Mouse (Mus musculus) spleen, postnatal 36 days (tissue): ENCODE results near the gene Nisch.

Source experiments
- DNase-seq, 2 experiments: peaks; one replicate each; pipeline ENCODE4 v3.0.0; 2022; ENCODE audit warnings: low spot score in 2 of 2, mixed read lengths in 1 of 2

The Nisch gene

DNA sequence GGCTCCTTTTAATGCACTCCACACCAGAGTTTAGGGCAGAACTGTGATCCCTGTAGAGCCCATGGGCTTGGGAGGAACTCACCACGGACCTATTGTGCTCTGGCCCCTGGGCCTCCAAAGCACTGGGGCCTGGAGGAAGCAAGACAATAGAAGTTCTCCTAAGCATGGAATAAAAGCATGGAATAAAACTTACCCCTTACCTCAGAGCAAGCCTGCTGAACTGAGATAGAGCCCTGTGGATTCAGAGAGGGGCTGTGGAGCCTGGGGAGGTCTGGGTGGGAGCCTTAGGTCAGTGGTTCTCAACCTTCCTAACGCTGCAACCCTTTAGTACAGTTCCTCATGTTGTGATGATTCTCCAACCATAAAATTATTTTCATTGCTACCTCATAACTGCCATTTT is at the start of gene Nisch:
TSS of gene Nisch (minus strand) at position 101 of the 400 bp plus-strand sequence.
- DNase-seq, result no peak

- DNase-seq, result no peak
Measured at GRCm38 (mm10) chr14:31260932-31261331, 44.2 kb upstream of the Nisch start.

GRCm38 (mm10) chr14:31260374-31260773 is 43.6 kb upstream of the Nisch start:
- DNase-seq, result no peak

DNA sequence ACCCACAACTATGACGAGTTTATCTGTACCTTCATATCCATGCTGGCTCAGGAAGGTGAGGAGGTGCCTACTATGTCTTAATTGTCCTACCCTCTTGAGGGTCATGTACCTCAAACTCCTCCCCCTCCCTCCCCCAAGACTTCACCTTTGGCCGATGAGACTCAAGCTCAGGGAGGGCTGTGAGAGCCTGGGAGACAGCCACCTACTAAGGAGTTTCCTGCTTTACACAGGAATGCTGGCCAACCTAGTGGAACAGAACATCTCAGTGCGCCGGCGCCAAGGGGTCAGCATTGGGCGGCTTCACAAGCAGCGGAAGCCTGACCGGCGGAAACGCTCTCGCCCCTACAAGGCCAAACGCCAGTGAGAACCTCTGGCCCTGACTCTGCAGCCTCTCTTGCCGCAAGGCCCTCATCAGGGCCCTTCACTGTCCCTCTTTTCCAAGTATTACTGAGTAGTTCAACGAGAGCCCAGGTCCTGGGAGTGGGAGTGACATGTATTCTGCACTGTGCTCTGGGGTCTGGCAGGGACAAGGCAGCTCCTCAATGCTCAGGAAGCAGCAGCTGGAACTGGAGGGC is 41.8 kb upstream of the Nisch start:
- DNase-seq, result no peak

GRCm38 (mm10) chr14:31252091-31252490 is 35.3 kb upstream of the Nisch start:
- DNase-seq, result no peak

DNA sequence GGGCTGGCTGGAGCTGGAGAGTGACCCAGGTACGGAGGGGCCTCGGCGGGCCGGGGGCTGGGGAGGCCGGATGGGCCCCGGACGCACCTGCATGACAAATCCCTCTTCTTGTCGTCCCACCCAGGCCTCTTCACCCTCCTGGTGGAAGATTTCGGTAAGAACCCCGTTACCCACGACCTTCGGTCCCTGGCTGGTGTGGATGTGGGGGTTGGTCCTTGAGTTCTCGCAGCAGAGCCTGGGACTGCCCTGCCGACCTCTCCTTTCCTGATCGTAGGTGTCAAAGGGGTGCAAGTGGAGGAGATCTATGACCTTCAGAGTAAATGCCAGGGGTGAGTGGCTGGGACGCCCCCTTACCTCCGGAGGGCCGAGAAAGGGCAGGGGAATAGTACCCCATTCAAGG is 34.9 kb upstream of the Nisch start:
- DNase-seq, result no peak

DNA sequence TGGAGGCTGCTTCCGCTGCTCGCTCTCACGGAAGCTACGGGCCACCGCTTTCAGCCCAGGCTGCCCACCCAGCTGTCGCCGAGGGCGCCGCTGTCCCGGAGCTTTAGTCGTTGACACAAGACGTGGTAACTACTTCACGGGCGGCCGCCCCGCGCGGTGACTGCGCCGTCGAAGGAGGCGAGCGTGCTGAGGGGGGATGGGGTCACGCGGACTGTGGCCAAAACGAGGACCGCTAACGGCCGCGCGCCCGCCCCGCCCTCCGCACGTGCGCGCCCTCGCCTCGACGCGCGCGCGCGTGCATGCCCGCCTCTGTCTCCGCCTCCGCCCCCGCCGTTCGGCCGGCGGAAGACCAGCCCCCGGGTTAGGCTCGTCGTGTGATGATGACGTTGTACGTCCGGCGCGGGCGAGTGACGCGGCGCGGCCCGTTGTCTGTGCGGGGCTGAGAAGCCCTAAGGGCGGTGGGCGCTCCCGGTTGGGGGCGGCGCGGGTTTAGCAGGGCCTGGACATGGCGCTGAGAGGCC is 34.4 kb upstream of the Nisch start, which contains the start of the genes Phf7 and Bap1:
TSS of gene Phf7 (minus strand) at position 234 of the 521 bp plus-strand sequence.
TSS of gene Bap1 (plus strand) at position 367 of the 521 bp plus-strand sequence.
- DNase-seq, result peak; percentile 92 to 94

GRCm38 (mm10) chr14:31250222-31251083 is 33.7 kb upstream of the Nisch start:
- no peak for DNase-seq

- DNase-seq, result no peak
Measured at GRCm38 (mm10) chr14:31248396-31248795, 31.6 kb upstream of the Nisch start.

DNA sequence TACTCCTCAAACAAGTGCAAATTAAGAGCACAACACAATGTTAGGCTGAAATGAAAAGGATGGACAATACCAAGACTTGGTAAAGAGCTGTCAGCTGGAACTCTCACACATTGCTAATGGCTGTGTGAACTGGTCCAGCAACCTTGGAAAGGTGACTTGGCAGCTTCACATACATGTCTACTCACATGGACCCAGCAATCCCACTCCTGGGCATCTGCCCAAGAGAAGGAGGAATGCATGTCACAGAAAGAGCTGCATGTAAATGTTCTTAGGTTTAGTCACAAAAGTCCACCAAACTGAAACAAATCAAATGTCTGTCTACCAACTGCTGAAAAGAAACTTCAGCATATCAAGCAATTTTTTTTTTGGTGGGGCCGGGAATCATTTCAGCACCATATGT is 29.2 kb upstream of the Nisch start:
- DNase-seq, result no peak

- DNase-seq, result no peak
Measured at GRCm38 (mm10) chr14:31244777-31245176, 28.0 kb upstream of the Nisch start.

DNA sequence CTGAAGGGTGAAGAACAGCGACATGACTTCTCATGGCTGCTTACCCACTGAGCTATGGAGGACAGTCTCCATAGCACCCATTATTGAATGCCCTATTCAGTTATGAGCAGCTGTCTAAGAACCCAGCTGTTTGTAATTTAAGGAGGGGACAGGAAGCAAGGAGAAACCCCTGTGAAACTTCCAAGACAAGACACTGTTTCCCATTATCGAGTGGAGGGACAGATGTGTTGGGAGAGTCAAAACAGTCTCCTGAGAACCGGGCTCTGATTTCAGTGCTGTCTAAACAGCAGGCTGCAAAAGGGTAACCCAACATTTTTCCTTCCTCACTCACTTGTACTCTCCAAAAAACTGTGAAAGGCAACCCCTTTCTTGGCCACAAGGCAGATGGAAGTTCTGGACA is 23.8 kb upstream of the Nisch start:
- no peak for DNase-seq

GRCm38 (mm10) chr14:31237101-31237882 is 20.5 kb upstream of the Nisch start:
- DNase-seq, result no peak

DNA sequence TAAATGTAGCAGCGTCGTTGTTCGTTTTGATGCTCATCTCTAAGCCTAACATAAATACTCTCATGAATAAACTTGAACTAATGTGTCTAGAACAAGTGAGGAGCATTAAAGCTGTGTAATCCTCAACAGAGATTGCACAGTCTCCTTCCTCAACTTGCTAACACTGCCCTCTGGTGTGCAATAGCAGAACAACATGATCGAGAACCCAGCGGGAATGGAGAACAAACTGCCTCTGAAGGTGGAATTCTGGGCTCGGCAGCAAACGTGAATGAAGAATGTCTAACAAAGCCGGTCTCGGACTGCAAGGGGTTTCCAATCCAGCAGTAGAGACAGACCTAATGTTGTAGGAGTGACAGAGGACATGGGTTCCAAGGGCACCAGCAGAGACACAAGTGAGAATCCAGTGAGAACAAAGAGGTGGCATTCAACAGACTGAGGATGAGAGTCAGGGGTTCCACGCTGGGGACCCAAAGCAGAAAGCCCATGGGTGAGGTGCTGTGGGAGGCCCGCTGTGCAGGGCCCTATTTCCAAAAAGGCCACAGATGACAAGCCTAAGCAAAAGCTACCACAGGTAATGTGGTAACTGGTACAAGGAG is 17.3 kb upstream of the Nisch start:
- DNase-seq, result peak; percentile 50 to 68

- no peak for DNase-seq
Measured at GRCm38 (mm10) chr14:31233070-31233995, 16.6 kb upstream of the Nisch start.

DNA sequence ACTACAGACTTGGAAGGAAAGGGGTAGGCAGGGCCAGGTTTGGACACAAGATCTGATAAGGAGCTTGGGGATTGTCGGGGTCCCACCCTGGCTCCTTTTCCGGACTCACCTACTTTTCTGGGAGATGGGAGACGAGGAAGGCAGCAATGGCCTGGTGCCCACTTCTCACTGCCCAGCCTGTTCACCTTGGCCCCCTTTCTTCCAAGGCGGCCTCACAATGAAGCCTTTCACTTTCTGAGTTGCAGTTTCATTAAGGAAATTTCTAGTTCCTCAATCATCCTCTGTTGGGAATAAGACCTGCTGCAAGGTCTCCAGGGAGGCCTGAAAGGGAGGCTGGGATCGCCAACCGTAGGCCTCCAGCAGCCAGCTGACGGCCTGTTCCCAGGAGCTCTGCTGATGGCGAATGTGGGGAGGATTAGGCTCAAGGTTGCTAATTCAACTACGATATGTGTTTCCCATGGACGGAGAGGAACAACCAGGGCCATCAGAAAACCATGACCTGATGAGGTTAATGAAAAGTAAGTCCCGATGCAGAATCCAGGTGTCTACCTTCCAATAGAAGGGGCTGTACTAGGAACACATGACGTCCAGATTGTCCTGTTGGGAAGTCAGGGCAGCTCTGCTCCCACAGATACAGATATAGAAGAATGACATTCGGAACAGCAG is 15.8 kb upstream of the Nisch start:
- no peak for DNase-seq

DNA sequence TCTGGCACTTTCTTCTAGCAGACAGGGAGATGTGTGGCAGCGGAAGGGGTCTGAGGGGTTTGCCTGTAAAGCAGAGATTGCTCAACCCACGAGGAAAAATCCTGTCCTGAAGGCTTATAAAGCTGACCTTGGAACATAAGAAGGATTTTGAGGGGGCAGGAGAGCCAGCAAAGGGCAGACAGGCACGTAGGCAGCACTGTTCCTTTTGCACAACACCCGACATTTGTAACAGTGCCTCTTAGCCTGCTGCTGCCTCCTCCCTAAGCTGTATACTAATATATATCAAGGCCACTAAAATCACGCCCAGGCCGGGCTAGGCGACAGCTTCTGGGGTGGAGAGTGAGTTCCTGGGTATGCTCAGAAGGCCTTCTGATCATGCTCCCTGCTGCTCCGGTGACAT is 13.7 kb upstream of the Nisch start:
- no peak for DNase-seq

- peak; percentile 68 to 70 for DNase-seq
Measured at GRCm38 (mm10) chr14:31228234-31228633, 11.5 kb upstream of the Nisch start.

DNA sequence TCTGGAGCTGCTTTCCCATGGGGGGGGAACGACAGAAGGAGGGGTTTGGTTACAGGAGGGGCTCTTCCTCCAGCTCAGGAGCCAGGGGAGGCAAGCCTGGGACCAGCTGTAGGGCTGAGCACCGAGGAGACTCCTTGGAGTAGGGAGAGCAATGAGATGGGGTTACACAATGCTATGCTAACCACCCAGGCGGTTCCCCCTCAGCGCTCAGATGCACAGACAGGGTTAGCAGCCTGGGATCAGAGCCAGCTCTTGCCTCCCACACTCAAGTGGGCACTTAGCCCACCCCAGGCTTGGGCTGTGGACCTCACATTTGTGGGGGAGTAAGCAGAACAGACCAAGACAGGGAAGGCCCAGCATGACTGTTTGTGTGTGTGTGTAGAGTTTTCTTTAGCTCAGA is 10.2 kb upstream of the Nisch start:
- peak in 1 of 2 experiments; percentile 31 for DNase-seq

DNA sequence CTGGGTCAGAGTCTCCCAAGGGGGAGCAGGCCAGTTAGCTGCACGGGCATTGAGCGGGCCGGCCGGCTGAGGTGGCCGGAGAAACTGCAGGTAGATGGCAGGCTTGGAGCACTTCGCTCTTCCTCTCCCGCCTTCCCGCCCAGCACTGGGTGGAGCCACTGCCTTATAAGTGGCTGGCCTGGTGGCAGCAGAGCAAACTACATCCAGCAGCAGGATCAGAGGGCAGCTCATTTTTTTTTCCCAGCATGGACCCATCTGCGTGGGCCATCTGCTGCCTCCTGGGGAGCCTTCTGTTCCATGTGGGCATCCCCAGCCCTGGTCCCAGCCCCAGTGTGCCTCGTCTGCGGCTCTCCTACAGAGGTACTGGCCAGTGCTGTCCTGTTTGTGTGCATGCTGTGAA is 920 bp upstream of the Nisch start, which contains the start of gene Sema3g:
TSS of gene Sema3g (plus strand) at position 195 of the 400 bp plus-strand sequence.
- peak; percentile 51 to 62 for DNase-seq
